Mouse (Mus musculus) small intestine, adult 2 months (tissue): ENCODE results near the gene Olfm1. TPM values are rescaled to one million over a fixed set of nuclear protein-coding genes. Genes with fewer than 3 reads are reported as not detected.

Experiments used
- H3K27ac ChIP-seq: fragments of 200-500 bp; 2 replicates; pipeline ENCODE4 v1.5.1; 2012; ENCODE audit warnings: low read depth, low read length, control low read depth, inconsistent platforms; ENCODE audit not compliant: insufficient read depth
- H3K27me3 ChIP-seq: fragments of 200-500 bp; 2 replicates; pipeline ENCODE4 v1.6.1; 2012; ENCODE audit warnings: mild to moderate bottlenecking, moderate library complexity, low read length, inconsistent platforms; ENCODE audit not compliant: control insufficient read depth, insufficient read depth
- H3K36me3 ChIP-seq: fragments of 200-500 bp; 2 replicates; pipeline ENCODE4 v1.6.1; 2012; ENCODE audit warnings: mild to moderate bottlenecking, low read length, control low read depth, inconsistent platforms; ENCODE audit not compliant: control insufficient read depth, insufficient read depth
- H3K4me1 ChIP-seq: fragments of 200-500 bp; 2 replicates; pipeline ENCODE4 v1.6.1; 2012; ENCODE audit warnings: low read length, inconsistent platforms, mixed read lengths; ENCODE audit not compliant: control insufficient read depth, insufficient read depth, insufficient read length
- H3K4me3 ChIP-seq: fragments of 200-500 bp; 2 replicates; pipeline ENCODE4 v1.5.1; 2012; ENCODE audit warnings: low read depth, mild to moderate bottlenecking, control low read depth, inconsistent platforms, low read length, moderate library complexity
- CTCF ChIP-seq: fragments of 200-500 bp; IDR thresholded peaks from 2 replicates; pipeline ENCODE4 v1.5.1; 2012; ENCODE audit warnings: low read depth, mild to moderate bottlenecking, control low read depth, inconsistent platforms, low read length, moderate library complexity, mixed read lengths; ENCODE audit not compliant: insufficient replicate concordance, insufficient read length; ENCODE audit errors: extremely low read depth
- POLR2A ChIP-seq: fragments of 200-500 bp; IDR thresholded peaks from 2 replicates; pipeline ENCODE4 v1.6.1; 2012; ENCODE audit warnings: low read depth, mild to moderate bottlenecking, control low read depth, inconsistent platforms, low read length, moderate library complexity
- WGBS: fragments of 180-500 bp; shearing (Covaris S2); methylation state at CpG from one replicate; pipeline ENCODE4 v1.1.7; 2018; 5-methylcytosine and 5-hydroxymethylcytosine counted together
- polyA plus RNA-seq: library from polyadenylated mRNA; depleted of rRNA; stranded (reverse); fragments of >200 nt; gene quantifications from 2 replicates; pipeline ENCODE4 v1.2.3, GENCODE M21; 2012

Olfm1 gene
- polyA plus RNA-seq, 1 experiment: 8.9 TPM

DNA sequence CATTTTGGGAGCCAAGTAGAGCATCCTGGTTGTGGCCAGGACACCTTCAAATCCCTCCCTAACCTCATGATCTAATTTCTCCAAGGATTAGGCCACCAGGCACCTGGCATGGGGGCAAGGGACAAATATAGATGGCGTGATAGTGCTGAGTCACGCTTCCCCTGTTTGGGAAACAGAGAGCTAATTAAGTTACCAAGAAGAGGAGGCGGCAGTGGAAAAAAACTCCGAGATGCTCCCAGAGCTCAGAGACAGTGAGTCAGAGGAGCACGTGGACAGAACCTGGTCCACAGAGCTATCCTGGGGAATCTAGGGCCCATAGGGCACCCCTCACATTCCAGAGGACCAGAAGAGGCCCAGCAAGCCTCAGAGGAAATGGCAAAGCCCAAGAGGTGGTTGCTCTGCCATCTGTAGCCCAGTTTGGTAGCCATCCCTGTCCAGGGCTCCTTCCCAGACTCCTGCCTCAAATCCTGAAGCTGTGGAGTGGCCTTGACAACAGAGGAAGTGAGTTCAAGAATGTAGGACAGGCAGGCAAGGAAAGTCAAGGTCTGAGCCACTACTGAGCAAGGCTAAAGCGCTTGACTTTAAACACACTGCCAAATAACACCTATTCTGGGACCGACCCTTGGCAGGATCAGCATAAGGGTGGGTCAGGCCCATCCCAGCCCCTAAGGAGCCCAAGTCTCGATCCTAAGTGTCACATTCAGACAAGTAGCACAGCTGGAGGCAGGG, 52.0 kb downstream of the Olfm1 start:
- H3K4me1 ChIP-seq: no peaks in the 10 kb centered on the region
- no peak overlapping the region for H3K4me3 ChIP-seq
- H3K27me3 ChIP-seq: no peaks in the 10 kb centered on the region
- H3K27ac ChIP-seq: peak overlapping the region; percentile 44; the same call in 1 of the 2 replicates
- TF ChIP-seq CTCF: no peak
- no peak for TF ChIP-seq POLR2A
- WGBS: 50% methylated on average over 8 of the region's 8 CpGs
- H3K36me3 ChIP-seq: no peaks in the 10 kb centered on the region

GRCm38 (mm10) chr2:28246110-28246653, 53.4 kb downstream of the Olfm1 start:
- Histone ChIP-seq H3K4me1 (no peaks in the 10 kb centered on the region), H3K27me3 (no peaks in the 10 kb centered on the region), H3K4me3 (no peak overlapping the region), H3K27ac (no peak overlapping the region), H3K36me3 (no peaks in the 10 kb centered on the region)
- 60% methylated on average over 5 of the region's 5 CpGs for whole genome bisulfite sequencing
- TF ChIP-seq CTCF: no peak
- no peak for TF ChIP-seq POLR2A

DNA sequence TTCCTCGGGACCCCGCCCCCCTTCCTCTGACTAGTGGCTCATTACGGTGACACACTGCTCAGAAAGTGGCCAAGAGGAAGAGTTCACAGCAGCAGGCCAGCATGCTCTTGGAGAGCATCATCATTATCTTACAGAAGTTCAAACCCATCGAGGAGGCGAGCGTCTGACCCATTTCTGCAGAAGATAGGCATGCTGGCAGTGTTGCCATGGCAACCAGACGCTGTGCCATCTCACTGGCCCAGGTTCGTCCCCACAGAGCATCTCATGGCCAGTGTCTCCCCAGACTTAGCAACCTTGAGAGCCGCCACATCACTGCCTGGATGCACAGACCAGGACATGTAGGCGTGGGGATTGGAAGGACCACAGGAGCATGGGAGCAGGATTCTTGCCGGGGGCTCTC, 54.3 kb downstream of the Olfm1 start:
- WGBS: 73% methylated on average over 11 of the region's 11 CpGs

GRCm38 (mm10) chr2:28252554-28252953, 59.8 kb downstream of the Olfm1 start:
- 82% methylated on average over 4 of the region's 4 CpGs for WGBS
- Histone ChIP-seq H3K27me3 (no peaks in the 10 kb centered on the region), H3K4me3 (no peak overlapping the region), H3K36me3 (no peaks in the 10 kb centered on the region), H3K27ac (no peak overlapping the region), H3K4me1 (no peaks in the 10 kb centered on the region)
- TF ChIP-seq CTCF: no peak
- no peak for TF ChIP-seq POLR2A

More for the DNA sequence above, 54.3 kb downstream of the Olfm1 start:
- H3K27me3 ChIP-seq: no peaks in the 10 kb centered on the region
- H3K27ac ChIP-seq: no peak overlapping the region
- no peaks in the 10 kb centered on the region for H3K36me3 ChIP-seq
- H3K4me3 ChIP-seq: no peak overlapping the region
- no peaks in the 10 kb centered on the region for H3K4me1 ChIP-seq
- TF ChIP-seq POLR2A (no peak), CTCF (no peak)

DNA sequence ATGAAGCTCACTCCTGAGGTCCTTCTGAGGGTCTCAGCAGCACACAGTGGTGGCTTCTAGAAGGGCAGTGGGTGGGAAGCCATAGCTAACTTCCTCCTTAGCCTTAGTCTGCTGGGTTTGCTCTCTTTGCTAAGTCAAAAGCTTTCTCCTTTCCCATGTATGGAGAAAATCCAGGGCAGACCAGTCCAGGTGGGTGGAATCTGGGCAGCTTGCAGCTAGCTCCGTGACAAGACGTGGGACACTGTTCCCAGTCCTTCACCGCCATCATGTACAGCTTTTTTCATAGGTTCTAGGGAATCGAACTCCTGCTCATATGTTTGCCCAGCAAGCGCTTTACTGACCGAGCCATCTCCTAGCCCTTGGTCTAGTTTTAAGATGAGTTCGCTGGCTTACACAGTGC, 63.2 kb downstream of the Olfm1 start:
- 88% methylated on average over 7 of the region's 7 CpGs for WGBS
- TF ChIP-seq CTCF (no peak), POLR2A (no peak)

GRCm38 (mm10) chr2:28261438-28261837, 68.6 kb downstream of the Olfm1 start:
- Histone ChIP-seq H3K4me3 (no peak overlapping the region), H3K27ac (no peak overlapping the region), H3K27me3 (no peaks in the 10 kb centered on the region), H3K36me3 (no peaks in the 10 kb centered on the region), H3K4me1 (no peaks in the 10 kb centered on the region)
- WGBS: 62% methylated on average over 3 of the region's 3 CpGs
- TF ChIP-seq CTCF: no peak

More for the DNA sequence above, 63.2 kb downstream of the Olfm1 start:
- H3K27ac ChIP-seq: no peak overlapping the region
- H3K36me3 ChIP-seq: no peaks in the 10 kb centered on the region
- H3K4me1 ChIP-seq: no peaks in the 10 kb centered on the region
- no peaks in the 10 kb centered on the region for H3K27me3 ChIP-seq
- no peak overlapping the region for H3K4me3 ChIP-seq

GRCm38 (mm10) chr2:28267776-28268275, 75.0 kb downstream of the Olfm1 start:
- TF ChIP-seq POLR2A (no peak), CTCF (no peak)
- Histone ChIP-seq H3K4me3 (no peak overlapping the region), H3K27me3 (no peaks in the 10 kb centered on the region), H3K36me3 (no peaks in the 10 kb centered on the region), H3K4me1 (no peaks in the 10 kb centered on the region), H3K27ac (no peak overlapping the region)
- 75% methylated on average over 3 of the region's 3 CpGs for WGBS
